Mouse (Mus musculus): ENCODE measurements around the gene Crip2. TPM values are rescaled to one million over a fixed set of nuclear protein-coding genes. Genes with fewer than 3 reads are reported as not detected.
A peak's percentile ranks its signal among the peaks of the same experiment; 100 is the strongest.

Crip2 gene
- total RNA-seq, 2 experiments from 2014 or later, result 51.8 to 52.5 TPM

DNA sequence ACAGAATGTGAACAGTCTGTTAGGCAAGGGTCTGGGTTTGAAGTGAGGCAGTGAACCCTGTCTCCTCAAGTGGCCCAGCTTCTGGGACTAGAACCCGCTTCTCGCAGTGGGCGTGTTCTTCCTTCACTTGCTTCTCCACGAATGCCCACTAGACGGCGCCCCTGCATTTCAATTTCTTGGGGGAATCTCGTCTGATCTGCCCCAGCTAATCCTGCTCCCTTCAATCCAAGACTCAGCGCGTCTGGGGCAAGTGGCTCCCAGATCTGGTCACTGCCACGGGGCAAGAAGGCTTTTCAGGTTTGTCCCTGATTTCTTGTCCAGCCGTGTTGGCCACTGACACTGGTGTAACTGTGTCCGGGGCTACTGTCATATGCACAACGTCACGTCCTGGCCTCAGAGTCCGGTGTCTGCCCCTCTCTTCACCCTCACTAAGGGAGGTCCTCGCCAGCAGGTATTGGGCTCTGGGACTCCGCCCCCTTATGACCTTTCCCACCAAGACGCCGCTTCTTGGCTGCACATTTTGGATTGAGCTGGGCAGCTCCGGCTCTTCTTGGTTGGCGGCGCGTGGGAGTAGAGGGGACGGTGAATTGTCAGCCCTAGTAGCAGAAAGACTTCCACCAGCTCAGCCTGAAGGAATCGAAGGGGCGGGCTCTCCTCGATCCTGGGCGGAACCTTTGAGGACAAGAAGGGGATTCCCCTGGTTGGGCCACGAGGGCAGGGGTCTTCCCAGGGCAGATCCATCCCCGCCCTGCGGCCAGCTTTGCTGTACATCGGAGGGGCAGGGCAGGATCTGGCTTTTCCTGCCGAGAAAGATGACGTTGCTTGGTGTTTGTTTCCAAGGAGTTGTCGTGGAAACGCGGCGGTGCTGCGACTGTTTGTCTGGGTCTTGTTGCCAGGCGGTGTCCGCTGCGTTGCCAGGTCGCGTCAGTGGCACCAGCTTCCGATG, 6.3 kb downstream of the Crip2 start, which contains the start of gene Crip1:
Gene Crip1, plus strand, starts transcription at position 205 of the 946 bp plus-strand sequence.
- DNase-seq, result peak; percentile 86 to 90

DNA sequence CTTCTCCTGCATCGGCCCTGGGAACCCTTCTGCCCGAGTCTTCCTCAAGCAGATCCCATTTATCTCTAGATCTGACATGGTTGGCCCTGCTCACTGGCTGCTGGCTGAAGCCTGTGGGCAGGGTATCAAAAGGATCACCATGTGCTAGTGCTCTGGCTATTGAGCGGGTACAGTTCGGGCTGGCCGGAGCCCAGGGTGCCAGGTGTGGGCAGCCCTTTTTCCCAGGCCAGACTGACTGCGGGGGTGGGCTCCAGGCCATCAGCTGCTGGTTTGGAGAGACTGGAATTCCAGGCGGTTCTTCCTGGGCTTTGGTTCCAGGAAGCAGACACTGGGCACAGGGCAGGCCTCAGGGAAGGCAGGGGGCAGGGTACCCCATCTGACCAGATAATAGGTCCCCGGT, 7.4 kb downstream of the Crip2 start:
- DNase-seq, result no peak

DNA sequence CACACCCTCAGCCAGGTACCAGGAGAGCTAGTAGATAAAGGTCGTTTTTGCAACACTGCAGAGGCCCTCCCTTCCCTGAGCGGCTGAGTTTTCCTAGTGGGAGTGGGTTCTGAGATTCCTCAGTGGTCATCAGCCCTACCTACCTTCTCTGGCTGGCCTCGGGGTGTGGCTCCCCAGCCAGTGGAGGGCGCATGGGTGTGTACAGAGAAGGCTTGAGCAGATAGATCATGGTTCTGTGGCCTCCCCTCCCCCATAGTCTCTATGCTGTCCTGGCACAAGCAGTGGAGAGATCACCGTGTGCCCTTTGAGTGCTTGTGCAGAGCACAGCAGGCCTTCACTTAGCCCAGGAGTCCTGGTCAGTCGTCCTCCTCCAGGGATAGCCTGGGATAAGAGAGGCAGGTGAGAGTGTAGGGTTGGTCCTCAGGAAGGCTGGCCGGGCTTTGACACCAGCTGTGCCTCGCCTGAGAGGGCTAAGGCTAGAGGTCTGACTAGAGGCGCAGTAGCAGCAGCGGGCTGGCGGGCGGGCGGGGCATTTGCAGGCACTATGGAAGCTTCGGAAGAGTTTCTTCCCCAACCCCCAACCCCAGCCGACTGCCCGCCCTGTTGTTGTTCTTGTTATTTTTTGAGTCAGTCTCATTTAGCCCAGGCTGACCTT, 8.5 kb downstream of the Crip2 start:
- peak in 1 of 2 experiments; percentile 55 for DNase-seq

DNA sequence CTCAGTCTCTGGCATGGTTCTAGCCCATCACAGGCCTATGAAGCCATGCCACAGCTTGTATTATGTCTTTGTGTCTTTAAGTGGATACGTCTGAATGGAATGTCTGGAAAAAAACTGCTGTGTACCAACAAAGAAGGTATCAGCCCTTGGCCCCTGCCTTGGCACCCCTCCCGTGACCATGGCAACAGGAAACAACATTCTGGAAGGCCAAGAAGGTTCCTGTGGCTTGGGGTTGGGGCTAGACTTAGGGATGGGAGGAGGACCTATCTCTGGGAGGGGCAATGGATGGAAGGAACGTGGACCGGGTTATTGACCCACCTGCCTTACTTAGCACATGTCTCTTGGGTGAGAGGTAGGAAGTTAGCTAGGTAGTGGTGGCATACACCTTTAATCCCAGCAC, 9.3 kb downstream of the Crip2 start:
- no peak for DNase-seq

DNA sequence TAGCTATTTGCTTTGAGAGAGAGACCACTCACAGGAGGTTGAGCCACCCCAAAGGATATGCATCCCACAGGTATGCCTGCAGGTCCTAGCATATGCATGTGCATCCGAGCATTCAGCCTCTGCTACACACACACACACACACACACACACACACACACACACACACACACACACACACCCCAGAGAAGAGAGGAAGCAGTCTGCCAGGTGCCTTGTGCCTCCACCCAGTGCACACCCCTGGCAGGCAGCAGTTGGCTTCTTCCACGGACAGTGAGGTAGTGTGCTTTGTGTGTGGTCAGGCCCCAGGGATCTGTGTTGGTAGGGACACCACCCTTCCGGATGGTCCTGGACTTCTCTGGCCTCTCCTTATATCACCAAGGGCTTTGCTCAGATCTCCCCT, 9.9 kb downstream of the Crip2 start:
- DNase-seq, result no peak

DNA sequence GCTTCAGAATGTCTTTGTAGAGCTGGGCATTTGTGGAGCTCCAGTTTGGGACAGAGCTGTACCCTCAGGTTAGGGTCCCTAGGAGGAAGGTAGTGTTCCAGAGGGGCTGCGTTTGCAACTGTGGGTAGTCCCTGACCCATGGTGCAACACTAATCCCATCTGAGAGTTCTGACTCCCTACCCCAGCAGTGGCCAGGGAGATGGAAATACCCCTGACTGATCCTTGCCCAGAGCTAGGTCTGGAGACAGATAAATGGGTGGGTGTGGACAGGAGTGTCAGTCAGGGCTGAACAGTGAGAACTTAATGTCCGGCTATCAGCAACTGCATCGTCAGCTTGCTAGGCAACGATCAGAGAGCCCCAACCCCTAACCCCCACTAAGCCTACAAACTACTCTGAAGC, 10.6 kb downstream of the Crip2 start:
- DNase-seq, result no peak

DNA sequence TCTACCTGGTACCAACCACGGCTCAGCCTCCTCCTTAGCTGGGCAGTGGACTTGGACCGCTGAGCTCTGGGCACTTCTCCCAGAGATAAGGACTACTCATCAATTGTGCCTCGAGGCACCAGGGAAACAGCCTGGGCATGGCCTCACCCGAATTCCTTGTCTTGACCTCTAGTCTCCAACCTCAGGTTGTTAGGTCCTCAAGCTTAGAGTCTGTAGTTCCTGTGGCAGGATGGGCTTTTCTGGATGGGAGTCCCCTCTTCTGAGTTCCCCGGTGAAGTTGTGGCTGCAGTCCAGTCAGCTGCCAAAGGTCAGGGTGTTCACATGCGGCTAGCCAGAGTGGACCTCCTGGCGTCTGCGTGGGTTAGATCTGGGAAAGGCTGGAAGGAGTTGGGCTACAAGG, 11.0 kb downstream of the Crip2 start:
- DNase-seq, result no peak

DNA sequence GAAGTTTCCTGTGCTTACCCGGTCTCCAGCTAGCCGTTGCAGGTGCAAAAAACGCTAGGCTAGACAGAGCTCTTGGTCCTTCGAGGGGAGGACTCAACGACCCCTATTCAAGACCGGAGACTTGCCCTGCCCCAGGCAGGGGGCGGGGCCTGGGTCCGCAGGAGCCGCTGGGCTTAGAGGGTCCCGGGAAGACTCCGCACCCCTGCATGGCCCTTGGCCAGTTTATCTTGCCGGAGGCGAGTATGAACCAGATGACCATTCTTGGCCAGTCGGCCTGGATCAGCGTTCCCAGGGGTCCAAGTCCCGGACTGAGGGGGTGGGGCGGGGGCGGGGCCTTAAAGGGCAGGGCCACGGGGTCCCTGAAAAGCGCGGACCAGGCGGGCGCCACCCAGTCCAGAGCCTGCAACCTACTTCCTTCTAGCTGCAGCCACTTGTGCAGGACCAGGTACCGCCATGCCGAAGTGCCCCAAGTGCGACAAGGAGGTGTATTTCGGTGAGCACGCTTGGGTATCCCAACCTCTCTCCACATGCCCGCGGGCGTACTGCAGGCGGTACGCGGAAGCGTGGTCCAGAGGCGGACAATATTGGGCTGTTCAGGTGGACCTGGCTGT, 11.7 kb downstream of the Crip2 start:
- no peak for DNase-seq

DNA sequence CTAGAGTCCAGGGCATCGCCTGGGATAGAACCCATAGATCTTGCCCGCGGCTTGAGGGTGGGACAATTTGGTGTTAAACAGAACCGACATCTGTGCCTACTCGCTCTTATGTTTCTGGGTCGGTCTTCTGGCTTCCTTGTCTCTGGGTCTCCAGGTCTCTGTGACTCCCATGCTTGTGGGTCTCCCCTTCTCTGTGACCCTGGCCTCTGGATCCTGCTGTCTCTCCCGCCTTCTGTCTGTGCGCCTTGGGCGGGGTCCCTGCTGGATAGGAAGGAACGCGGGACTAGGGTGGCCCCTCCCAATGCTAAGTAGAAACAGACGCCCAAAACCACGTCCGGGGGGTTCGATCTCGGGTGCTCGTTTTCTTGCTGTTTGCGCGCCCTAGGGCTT, 12.2 kb downstream of the Crip2 start:
- DNase-seq, result no peak

DNA sequence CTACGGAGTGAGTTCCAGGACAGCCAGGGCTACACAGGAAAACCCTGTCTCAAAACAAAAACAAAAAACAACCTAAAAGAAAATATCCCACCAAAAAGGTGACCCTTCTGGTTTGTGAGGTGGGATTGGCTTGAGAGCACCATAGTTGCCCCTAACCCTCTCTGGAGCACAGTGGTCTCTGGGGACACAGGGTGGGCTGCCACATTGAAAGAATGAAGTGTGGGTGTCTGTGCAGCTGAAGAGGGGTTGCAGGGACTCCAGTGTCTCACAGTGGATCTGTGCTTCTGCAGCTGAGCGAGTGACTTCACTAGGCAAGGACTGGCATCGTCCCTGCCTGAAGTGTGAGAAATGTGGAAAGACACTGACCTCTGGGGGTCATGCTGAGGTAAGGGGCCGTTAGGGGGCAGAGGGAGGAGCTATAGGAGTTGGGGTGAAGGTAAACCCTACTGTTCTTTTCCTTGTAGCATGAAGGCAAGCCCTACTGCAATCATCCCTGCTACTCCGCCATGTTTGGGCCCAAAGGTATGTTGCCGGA, 13.0 kb downstream of the Crip2 start:
- DNase-seq, result no peak

DNA sequence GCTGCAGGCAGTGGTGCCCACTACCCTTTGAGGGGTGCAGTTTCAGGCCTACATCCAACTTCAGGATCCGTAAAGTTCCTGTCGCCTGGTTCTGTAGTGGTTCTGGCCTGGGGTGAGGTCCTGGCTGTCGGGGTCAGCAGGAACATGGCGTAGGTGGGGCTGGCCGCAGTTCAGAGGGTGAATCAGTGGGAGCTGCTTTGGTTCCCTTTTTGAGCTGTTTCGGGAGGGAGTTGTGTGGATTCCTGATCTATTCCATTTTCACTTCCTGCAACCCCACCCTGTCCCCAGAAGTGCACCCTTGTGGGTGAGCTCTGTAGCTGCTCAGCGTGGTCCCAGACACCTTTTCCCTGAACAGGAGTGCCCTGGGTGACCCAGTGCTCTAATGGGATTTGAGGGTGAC, 13.9 kb downstream of the Crip2 start:
- no peak for DNase-seq

DNA sequence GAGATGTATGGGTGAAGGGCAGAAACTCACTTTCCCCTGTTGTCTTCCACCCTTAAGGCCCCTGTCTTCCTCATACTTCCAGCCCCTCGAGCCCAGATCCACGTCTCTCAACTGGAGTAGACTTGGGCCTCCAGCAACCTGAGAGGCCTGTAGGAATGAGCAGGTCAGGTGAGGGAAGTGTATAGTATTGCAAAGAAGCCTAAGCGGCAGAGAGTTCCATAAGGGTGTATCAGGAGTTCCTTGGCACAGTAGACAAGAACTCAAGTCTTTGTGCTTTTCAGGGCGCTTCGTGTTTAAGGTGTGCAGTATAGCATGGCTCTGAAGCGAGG, 14.7 kb downstream of the Crip2 start:
- no peak for DNase-seq

DNA sequence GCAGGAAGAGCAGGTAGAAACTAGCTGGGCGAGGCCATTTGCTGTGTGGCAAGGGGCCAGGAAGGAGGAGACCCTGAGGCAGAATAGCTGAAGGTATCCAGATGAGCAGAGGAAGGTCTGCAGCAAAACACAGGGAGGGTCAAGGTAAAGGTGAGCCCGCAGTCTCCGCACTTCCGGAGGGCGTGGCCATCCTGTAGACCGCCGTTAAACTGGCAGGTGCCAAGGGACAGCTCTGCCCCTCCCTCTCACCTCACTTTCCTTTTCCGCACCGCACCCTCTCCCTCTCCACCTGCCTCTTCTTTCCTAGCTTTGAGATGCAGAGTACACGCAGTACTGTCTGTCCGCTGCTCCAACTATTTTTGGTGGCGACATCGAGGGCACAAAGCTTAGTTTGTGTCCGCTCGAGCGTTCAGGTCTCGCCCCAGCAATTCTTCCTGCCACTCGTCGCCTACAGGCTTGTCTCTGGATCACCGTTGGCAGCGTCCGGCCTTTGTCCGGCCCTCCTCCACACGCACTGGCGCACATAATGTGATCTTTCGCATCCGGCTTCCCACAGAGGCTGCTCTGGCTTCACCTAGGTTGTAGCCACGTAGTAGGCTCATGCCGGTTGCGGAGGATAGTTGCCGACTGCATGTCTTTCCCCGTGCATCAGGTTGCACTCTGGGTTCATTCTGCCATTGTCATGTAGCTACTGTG, 15.2 kb downstream of the Crip2 start:
- peak; percentile 60 to 63 for DNase-seq

DNA sequence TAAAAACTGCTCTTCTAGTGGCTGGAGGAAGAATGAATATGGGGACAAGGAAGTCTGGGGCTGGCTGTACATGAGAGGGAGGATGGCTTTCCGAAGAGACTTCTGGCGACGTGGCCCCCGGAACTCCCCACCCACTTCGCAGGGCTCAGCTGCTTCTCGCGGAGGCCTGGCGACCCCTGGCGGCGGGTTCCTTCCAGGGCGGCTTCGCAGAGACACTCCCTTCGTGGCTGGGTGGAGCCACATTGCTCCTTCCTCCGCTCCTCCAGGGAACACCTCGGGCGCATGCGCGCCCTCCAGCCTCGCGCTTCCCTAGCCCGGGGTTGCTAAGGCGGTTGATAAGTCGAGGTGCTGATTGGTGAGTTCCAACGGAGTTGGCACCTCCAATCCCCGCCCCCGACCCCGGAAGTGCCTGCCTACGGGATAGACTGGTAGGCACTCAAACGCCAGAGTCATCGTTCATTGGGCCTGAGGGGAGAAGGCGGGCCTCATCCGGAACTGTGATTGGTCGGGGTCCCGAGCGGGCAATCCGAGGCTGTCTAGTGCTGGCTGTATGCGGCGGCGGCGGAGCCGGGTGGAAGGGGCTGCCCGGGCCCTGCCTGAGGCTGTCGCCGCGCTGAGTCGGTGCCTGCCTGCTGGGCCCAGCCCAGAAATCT, 16.0 kb downstream of the Crip2 start, which contains the start of gene Tedc1:
Gene Tedc1, plus strand, starts transcription at position 535 of the 653 bp plus-strand sequence.
- peak; percentile 100 for DNase-seq

DNA sequence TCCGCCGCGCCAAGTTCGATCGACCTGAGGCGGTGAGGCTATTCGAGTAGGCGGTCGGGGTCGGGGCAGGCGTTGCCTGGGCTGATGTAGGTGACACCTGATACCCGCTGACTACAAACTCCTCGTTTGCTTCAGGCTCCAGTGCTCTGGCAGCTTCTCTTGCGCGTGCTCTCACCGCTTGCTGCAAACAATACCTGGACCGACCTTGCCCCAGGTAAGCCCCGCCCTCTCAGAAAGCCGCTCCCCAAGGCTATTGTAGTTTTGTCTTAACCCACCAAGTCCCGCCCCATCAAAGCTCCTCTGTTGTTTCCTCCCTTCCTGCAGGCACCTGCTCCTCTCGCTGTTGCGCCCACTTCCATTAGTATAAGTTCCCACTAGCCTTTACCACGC, 16.5 kb downstream of the Crip2 start:
- no peak for DNase-seq

DNA sequence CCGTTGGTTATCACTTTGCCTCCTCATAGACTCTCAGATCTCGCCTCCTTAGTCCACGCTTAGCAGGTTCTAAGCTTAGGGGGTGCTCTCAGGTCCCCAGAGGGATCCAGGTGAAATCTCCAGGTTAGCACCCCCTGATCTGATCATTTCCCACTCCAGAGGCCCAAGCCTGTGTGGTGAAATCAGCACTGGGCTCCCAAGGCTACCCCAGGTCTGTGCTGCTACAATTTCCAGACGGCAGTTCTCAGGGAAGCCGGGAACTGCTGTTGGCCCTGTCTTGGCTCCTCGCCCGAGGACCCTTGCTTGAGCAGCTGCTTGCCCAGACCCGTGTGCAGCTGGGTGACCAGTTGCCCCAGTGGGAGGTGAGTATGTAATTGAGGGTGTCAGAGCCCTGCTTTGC, 17.0 kb downstream of the Crip2 start:
- DNase-seq, result no peak

DNA sequence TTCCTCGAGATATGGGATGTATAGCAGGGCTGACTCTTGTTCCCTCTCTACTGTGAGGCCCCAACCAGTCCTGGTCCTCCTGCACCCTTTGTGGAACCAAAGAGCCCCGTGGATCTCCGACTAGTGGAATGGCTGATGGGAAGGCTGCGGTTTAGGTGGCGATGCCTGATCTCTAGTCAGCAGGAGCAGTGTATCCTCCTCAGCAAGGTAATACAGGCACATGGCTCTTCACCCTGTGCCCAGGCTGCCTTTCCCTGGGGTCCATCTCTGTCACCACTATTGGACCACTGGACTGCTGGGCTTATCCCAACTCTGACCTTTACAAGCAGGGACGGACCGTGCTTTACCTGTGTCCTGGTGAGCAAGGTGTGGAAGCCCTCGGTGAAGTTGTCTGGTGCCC, 17.5 kb downstream of the Crip2 start:
- no peak for DNase-seq

DNA sequence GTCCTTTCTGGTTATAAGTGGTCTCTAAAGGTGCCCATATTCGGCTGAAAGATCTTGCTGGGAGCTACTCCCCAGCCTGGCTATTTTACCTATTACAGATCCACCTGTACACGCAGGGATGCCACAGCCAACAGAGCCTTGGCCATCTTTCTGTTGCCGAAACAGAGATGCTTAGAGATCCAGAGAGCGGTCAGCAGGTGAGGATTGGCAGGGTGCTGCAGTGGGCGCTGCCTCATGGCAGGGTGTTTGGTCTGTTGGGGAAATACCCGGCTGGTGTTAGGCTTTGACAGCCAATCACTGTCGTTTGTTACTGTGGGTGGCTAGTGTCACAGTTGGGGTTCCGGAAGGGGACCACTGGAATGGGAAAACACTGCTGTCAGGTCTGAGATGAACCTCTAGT, 17.9 kb downstream of the Crip2 start:
- no peak for DNase-seq

DNA sequence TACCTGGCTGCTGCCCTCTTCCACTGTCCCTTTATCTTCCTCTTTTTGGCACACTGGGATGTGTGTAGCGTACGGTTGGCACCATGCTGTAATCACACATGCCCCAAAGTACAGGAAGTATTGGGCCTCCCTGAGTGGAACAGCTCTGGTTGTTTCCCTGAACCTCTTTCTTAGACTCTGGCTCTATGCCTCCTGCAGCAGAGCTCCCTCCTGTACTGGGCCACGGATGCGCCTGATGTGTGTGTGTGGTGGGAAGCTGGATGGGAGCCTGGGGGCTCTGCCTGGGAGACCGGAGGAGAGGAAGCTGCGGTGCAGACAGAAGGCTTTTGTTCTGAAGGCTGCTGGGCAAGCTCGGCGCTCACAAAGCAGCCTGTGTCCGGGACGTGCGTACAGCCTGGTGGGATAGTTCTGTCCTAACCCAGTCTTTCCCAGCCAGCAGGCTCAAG, 23.5 kb downstream of the Crip2 start:
- no peak for DNase-seq

DNA sequence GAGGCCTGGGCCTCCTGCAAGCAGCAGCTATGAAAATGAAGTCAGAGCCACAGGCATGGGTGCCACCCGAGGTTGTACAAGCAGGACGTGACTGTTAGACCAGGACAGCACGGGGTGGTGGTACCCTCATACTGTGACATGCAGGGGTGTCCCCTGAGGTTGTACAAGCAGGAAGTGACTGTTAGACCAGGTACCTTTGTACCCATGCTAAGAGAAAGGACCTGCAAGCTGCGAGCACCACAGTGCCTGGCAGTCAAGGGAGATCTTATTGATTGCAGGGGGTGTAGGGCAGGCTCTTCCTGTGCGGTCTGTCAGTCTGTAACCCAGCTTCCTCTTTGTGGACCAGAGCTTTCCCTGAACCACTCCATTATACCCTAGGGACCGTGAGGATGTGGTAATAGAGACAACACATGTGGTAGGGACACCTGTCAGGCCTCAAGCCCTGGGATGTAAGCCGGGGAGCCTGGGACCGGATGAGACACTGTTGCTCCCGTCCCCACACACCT, 28.0 kb downstream of the Crip2 start:
- no peak for DNase-seq

DNA sequence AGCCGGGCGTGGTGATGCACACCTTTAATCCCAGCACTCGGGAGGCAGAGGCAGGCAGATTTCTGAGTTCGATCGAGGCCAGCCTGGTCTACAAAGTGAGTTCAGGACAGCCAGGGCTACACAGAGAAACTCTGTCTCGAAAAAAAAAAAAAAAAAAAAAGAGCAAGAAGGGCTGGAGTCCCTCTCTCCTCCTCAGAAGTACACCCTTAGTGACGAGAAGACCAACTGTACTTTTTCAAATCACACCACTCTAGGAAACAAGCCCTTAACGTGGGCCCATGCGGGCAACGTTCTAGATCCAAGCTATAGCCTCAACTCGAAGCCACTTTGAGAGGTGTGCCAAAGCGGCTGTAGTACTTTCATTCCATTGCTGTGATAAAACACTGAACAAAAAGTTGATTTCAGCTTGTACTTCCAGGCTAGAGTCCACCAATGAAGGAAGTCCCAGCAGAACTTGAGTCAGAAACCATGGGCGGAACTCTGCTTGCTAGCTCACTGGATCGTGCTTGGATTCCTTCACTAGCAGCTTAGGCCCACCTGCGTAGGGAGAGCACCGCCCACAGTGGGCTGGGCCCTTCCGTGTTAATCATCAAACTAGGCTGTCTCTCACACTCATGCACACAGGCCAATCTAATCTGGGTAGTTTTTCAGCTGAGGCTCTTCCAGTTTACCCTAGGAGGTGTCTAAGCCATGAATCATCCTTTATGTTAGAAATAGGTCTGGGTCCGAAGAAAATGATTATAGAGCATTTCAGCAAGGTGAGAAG, 37.1 kb downstream of the Crip2 start:
- DNase-seq, result no peak

Data from adrenal gland, postnatal 36 days (tissue).